Mouse (Mus musculus) neural tube, embryonic 13.5 days (tissue): ENCODE measurements around the gene Sgsm2. TPM values are rescaled to one million over a fixed set of nuclear protein-coding genes. Genes with fewer than 3 reads are reported as not detected.

ENCODE experiments used
- ATAC-seq: fragments of 200-750 bp; cut with Nextera tagmentation; 2 replicates; pipeline ENCODE4 v1.8.0; 2017; ENCODE audit warnings: low read depth, mild to moderate bottlenecking, moderate TSS enrichment, moderate library complexity
- H3K27ac ChIP-seq: fragments of 300-500 bp; sonication (generic); replicated peaks from 2 replicates; pipeline ENCODE4 v1.5.1; 2015; ENCODE audit warnings: moderate library complexity, mild to moderate bottlenecking, inconsistent platforms
- H3K27me3 ChIP-seq: fragments of 300-500 bp; sonication (generic); 2 replicates; pipeline ENCODE4 v1.6.1; 2015; ENCODE audit warnings: mild to moderate bottlenecking, inconsistent platforms
- H3K36me3 ChIP-seq: fragments of 300-500 bp; sonication (generic); 2 replicates; pipeline ENCODE4 v1.6.1; 2015; ENCODE audit warnings: mild to moderate bottlenecking, inconsistent platforms
- H3K4me1 ChIP-seq: fragments of 300-500 bp; sonication (generic); replicated peaks from 2 replicates; pipeline ENCODE4 v1.6.1; 2015; ENCODE audit warnings: inconsistent platforms
- H3K4me2 ChIP-seq: fragments of 300-500 bp; sonication (generic); 2 replicates; pipeline ENCODE4 v1.6.1; 2015; ENCODE audit warnings: inconsistent platforms, mild to moderate bottlenecking, moderate library complexity
- H3K4me3 ChIP-seq: fragments of 300-500 bp; sonication (generic); 2 replicates; pipeline ENCODE4 v1.5.1; 2015; ENCODE audit warnings: mild to moderate bottlenecking, inconsistent platforms
- H3K9ac ChIP-seq: fragments of 300-500 bp; sonication (generic); 2 replicates; pipeline ENCODE4 v1.6.1; 2015; ENCODE audit warnings: moderate library complexity, mild to moderate bottlenecking, inconsistent platforms
- H3K9me3 ChIP-seq: fragments of 300-500 bp; sonication (generic); 2 replicates; pipeline ENCODE4 v1.6.1; 2016; ENCODE audit warnings: inconsistent platforms
- WGBS: fragments of 180-500 bp; shearing (Covaris S2); methylation state at CpG from one replicate; pipeline ENCODE4 v1.1.7; 2015; 5-methylcytosine and 5-hydroxymethylcytosine counted together
- polyA plus RNA-seq: library from polyadenylated mRNA; unstranded; fragments of >200 nt; fragmentation: Nextera tagmentation; extraction: Ambion mirVana; gene quantifications from 2 replicates; pipeline ENCODE4 v1.2.1, GENCODE M21; 2015

Sgsm2 gene
- polyA plus RNA-seq, 1 experiment from 2014 or later, result 17.1 TPM

GRCm38 (mm10) chr11:74831606-74832451 is 65.0 kb downstream of the Sgsm2 start:
- no peaks in the 10 kb centered on the region for H3K36me3 ChIP-seq
- H3K27me3 ChIP-seq, result no peaks in the 10 kb centered on the region
- H3K4me3 ChIP-seq, result peak overlapping the region; percentile 99
- peak overlapping the region; percentile 98 for H3K9ac ChIP-seq
- ATAC-seq, result peak; percentile 66
- H3K4me1 ChIP-seq, result peaks cover 54% of the 10 kb centered on the region
- no peaks in the 10 kb centered on the region for H3K9me3 ChIP-seq
- WGBS, result under 1% methylated on average over 61 of the region's 61 CpGs
- peak overlapping the region; percentile 96 for H3K27ac ChIP-seq
- H3K4me2 ChIP-seq, result peak overlapping the region; percentile 82

DNA sequence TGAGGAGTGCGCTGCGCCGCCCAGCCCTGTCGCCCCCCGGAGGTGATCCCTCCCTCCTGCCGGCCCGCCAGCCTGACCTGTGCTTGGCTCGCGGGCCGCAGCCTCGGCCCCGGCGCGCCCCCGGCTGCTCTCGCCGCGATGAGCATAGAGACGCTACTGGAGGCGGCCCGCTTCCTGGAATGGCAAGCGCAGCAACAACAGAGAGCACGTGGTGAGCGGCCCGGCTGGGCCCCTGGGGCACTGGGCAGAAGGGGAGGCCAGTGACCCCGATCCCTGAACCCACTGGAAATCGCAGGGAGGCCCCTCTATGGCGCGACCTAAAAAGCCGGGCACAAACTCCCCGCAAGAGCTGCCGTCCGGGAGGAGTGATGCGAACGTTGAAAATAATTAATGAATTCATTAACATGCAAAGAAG is 65.7 kb downstream of the Sgsm2 start:
- Histone ChIP-seq H3K27ac (peak overlapping the region; percentile 96), H3K9me3 (no peaks in the 10 kb centered on the region), H3K4me1 (peaks cover 48% of the 10 kb centered on the region), H3K27me3 (no peaks in the 10 kb centered on the region), H3K9ac (peak overlapping the region; percentile 98), H3K4me2 (peak overlapping the region; percentile 82), H3K4me3 (peak overlapping the region; percentile 99), H3K36me3 (no peaks in the 10 kb centered on the region)
- whole genome bisulfite sequencing, result under 1% methylated on average over 35 of the region's 35 CpGs
- peak; percentile 3; the same call in 1 of the 2 replicates for ATAC-seq

- Histone ChIP-seq H3K4me3 (peak within 1 kb of the TSS; percentile 99), H3K27ac (peak within 1 kb of the TSS; percentile 96), H3K9ac (peak within 1 kb of the TSS; percentile 98), H3K27me3 (no peaks in the 10 kb centered on the region), H3K4me1 (peaks cover 41% of the 10 kb centered on the region), H3K4me2 (peak within 1 kb of the TSS; percentile 82), H3K9me3 (no peaks in the 10 kb centered on the region), H3K36me3 (no peaks in the 10 kb centered on the region)
- under 1% methylated on average over 70 of the region's 70 CpGs for WGBS
- ATAC-seq, result peak; percentile 94
These were observed 66.4 kb downstream of the Sgsm2 start, which contains the start of gene Mnt for GRCm38 (mm10) chr11:74830256-74831161. Gene Mnt, plus strand, starts transcription at chr11:74830920.

GRCm38 (mm10) chr11:74829812-74830211 is 67.0 kb downstream of the Sgsm2 start:
- peak overlapping the region; percentile 58 for H3K9ac ChIP-seq
- no peaks in the 10 kb centered on the region for H3K9me3 ChIP-seq
- 0% methylated on average over 20 of the region's 20 CpGs for WGBS
- peak overlapping the region; percentile 96 for H3K27ac ChIP-seq
- no peaks in the 10 kb centered on the region for H3K27me3 ChIP-seq
- peak; percentile 44 for ATAC-seq
- peaks cover 37% of the 10 kb centered on the region for H3K4me1 ChIP-seq
- peak overlapping the region; percentile 82 for H3K4me2 ChIP-seq
- H3K4me3 ChIP-seq, result peak overlapping the region; percentile 99
- H3K36me3 ChIP-seq, result no peaks in the 10 kb centered on the region

DNA sequence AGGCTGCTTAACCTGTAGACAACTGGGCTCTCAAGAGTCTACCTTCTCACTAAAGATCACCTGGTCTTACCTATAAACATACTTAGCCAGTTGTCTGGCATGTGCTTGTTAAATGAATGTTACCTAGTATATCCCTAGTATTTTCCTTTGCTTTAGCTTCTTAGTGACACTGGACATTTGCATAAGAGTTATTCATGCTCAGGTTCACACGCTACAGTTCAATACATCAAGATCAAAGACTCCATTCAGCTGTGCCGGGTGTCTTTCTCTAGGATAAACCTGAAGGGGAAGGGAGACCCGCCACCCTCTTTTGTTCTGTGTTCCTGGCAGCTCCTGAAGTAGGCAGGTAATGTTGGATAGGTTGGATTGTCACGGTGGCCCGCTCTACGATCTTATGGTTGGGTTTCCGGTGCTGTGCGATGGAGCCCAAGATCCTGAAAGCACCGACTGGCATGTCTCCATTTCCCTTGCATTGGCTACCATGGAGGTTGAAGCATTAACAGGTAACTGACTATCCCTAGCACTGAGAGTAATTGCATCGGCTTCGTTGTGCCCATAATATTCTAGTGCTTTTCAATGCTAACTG is 67.8 kb downstream of the Sgsm2 start:
- peak overlapping the region; percentile 96 for H3K27ac ChIP-seq
- ATAC-seq, result no peak
- H3K27me3 ChIP-seq, result no peaks in the 10 kb centered on the region
- peaks cover 29% of the 10 kb centered on the region for H3K4me1 ChIP-seq
- 12% methylated on average over 11 of the region's 11 CpGs for WGBS
- H3K9me3 ChIP-seq, result no peaks in the 10 kb centered on the region
- H3K4me3 ChIP-seq, result peak overlapping the region; percentile 99; the same call in 1 of the 2 replicates
- peak overlapping the region; percentile 58 for H3K9ac ChIP-seq
- H3K4me2 ChIP-seq, result peak overlapping the region; percentile 82
- no peaks in the 10 kb centered on the region for H3K36me3 ChIP-seq

DNA sequence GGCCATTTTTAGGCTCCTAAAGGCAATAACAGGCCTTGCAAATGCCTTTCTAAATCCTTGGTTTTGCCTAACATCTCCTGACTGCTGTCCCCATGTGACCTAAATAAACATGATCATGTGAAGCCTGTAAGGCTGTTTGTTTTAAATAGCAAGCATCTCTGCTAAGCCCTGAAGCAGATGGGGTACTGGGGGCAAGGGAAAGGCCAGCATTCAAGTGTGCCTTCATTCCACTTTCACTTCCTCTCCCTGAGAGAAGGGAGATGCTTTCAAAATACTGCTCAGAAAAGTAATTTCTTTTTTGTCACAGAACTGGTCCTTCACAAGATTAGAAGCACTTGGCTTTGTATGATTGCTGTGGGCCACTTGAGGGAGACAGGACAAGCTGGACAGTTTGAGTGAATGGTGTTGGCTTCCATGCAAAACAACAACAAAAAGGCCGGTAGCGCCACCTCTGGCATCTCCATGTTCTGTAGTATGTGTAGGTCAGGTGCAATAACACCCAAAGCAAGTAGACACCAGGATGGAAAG is 68.4 kb downstream of the Sgsm2 start:
- H3K9me3 ChIP-seq, result no peaks in the 10 kb centered on the region
- WGBS, result 36% methylated on average over 2 of the region's 2 CpGs
- H3K4me2 ChIP-seq, result 0 out of 2 replicates have a peak overlapping the region, but pooled peaks have one; percentile 82
- no peaks in the 10 kb centered on the region for H3K36me3 ChIP-seq
- H3K27me3 ChIP-seq, result no peaks in the 10 kb centered on the region
- peaks cover 23% of the 10 kb centered on the region for H3K4me1 ChIP-seq
- no peak overlapping the region for H3K9ac ChIP-seq
- no peak overlapping the region for H3K27ac ChIP-seq
- no peak overlapping the region for H3K4me3 ChIP-seq
- no peak for ATAC-seq

DNA sequence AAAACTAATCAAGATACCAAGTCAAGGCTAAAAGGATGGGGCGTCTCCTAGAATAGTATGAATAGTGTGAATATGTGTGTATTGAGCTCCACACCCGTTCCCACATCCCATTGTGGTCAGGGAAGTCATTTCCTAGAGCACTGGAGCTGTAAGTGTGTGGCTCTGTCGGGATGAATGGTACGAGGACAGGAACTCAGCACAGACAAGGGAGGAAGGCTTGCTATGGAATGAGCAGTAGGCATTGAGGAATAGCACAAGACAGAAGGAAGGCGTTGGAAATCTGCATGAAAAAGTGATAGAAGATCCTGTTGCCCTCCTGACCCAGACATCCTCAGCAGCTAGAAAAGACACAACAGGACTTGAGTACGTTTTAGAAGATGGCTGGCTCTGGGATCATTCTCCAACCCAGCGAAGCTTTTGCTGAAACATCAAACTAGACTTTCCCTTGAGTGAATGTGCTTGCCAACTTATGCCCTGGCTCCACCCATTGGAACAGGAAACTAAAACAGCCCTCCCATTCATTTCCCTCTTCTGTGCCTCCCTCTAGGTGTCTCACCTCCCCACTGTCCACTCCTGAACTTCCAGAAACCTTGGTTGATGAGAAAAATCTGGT is 69.0 kb downstream of the Sgsm2 start:
- WGBS, result 76% methylated on average over 7 of the region's 7 CpGs
- no peaks in the 10 kb centered on the region for H3K27me3 ChIP-seq
- no peak for ATAC-seq
- no peak overlapping the region for H3K9ac ChIP-seq
- no peak overlapping the region for H3K27ac ChIP-seq
- H3K9me3 ChIP-seq, result no peaks in the 10 kb centered on the region
- H3K36me3 ChIP-seq, result no peaks in the 10 kb centered on the region; the same call in 1 of the 2 replicates
- H3K4me1 ChIP-seq, result peaks cover 18% of the 10 kb centered on the region
- no peak overlapping the region for H3K4me2 ChIP-seq
- no peak overlapping the region for H3K4me3 ChIP-seq

DNA sequence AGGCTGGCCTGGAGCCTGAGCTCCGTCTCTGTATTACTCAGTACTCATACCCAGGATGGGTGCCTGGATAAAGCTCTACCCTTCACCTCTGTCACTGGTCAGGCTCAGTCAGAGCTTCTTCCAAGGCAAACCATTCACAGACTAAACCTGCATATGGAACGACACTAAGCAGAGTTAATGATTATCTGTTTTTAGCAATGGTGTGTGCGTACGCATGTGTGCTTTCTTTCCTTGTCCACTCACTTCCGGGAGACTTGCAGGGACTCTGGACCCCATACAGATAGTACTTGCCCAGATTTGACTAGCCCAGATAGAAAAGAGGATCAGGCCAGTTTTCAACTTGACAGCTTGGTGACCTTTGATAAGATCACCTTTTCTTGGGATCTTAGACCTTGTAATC is 70.2 kb downstream of the Sgsm2 start:
- no peak for ATAC-seq
- Histone ChIP-seq H3K27ac (no peak overlapping the region), H3K36me3 (no peaks in the 10 kb centered on the region; the same call in 1 of the 2 replicates), H3K4me2 (no peak overlapping the region), H3K27me3 (no peaks in the 10 kb centered on the region), H3K9me3 (no peaks in the 10 kb centered on the region), H3K4me1 (peaks cover 12% of the 10 kb centered on the region), H3K4me3 (no peak overlapping the region), H3K9ac (no peak overlapping the region)
- whole genome bisulfite sequencing, result 86% methylated on average over 5 of the region's 5 CpGs

DNA sequence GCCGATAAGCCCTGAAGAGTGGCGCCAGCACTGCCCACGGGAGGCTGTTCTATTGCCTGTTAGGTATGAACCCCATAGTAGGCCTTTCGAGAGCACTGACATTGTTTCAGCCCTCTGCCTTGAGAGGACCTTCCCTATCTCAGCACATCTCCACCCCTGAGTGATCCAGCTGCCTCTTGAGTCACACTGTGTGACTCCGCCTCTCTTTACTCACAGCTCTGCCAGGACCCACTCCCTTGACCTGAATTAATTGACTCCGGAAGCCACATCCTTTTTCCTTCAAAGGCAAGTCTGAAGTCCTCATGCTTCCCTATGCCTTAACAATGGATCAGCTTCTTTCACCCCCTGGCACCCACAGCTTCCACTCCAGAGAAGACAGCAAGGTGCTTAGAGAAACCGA is 70.7 kb downstream of the Sgsm2 start:
- WGBS, result 73% methylated on average over 7 of the region's 7 CpGs
- Histone ChIP-seq H3K9me3 (no peaks in the 10 kb centered on the region), H3K4me3 (no peak overlapping the region), H3K36me3 (no peaks in the 10 kb centered on the region; the same call in 1 of the 2 replicates), H3K4me1 (peaks cover 12% of the 10 kb centered on the region), H3K4me2 (no peak overlapping the region), H3K9ac (no peak overlapping the region), H3K27me3 (no peaks in the 10 kb centered on the region), H3K27ac (no peak overlapping the region)
- no peak for ATAC-seq

GRCm38 (mm10) chr11:74822746-74823440 is 74.0 kb downstream of the Sgsm2 start:
- H3K4me2 ChIP-seq, result no peak overlapping the region
- no peak overlapping the region for H3K9ac ChIP-seq
- H3K4me1 ChIP-seq, result no peaks in the 10 kb centered on the region
- H3K36me3 ChIP-seq, result peaks cover 16% of the 10 kb centered on the region
- H3K27ac ChIP-seq, result no peak overlapping the region
- H3K9me3 ChIP-seq, result no peaks in the 10 kb centered on the region
- no peak overlapping the region for H3K4me3 ChIP-seq
- 79% methylated on average over 7 of the region's 7 CpGs for WGBS
- H3K27me3 ChIP-seq, result no peaks in the 10 kb centered on the region
- ATAC-seq, result no peak

DNA sequence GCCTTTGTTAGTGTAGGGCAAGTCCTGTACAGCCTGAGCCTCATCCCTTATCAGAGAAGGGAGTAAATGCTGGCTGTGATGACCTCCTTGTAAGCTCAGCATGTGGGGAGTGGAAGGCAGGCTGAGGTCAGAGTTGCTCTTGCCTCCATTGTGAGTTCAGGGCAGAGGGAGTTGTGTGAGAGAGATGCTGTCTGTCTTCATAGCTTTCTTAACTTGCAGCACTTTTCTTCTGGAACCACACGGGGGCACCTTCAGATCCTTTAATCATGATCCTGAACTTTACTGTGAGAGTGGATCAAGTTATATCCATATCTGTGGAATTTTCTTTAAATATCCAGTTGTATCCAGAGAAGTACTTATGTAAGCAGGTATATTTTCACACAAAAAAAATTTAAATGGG is 75.4 kb downstream of the Sgsm2 start:
- WGBS, result 35% methylated on average over 1 of the region's 1 CpGs
- no peak overlapping the region for H3K27ac ChIP-seq
- H3K9ac ChIP-seq, result no peak overlapping the region
- peaks cover 30% of the 10 kb centered on the region for H3K36me3 ChIP-seq
- ATAC-seq, result no peak
- no peak overlapping the region for H3K4me3 ChIP-seq
- no peaks in the 10 kb centered on the region for H3K4me1 ChIP-seq
- no peaks in the 10 kb centered on the region for H3K9me3 ChIP-seq
- H3K4me2 ChIP-seq, result no peak overlapping the region
- no peaks in the 10 kb centered on the region for H3K27me3 ChIP-seq
